Mouse (Mus musculus) cerebellum, adult 2 months (tissue): ENCODE data around the gene Ntm.

Source experiments
- CTCF ChIP-seq: fragments of 200-500 bp; IDR thresholded peaks from 2 replicates; pipeline ENCODE4 v1.5.1; 2011; ENCODE audit warnings: low read depth, mild to moderate bottlenecking, control low read depth, low read length, moderate library complexity, borderline replicate concordance; ENCODE audit not compliant: insufficient read depth
- POLR2A ChIP-seq: fragments of 200-500 bp; IDR thresholded peaks from 2 replicates; pipeline ENCODE4 v1.6.1; 2011; ENCODE audit warnings: low read length, control low read depth, borderline replicate concordance; ENCODE audit not compliant: insufficient read depth

- TF ChIP-seq CTCF (no peak), POLR2A (no peak)
Measured at GRCm38 (mm10) chr9:29761952-29762586, 200.9 kb downstream of the Ntm start.
